Mouse (Mus musculus) ovary, adult 10 weeks (tissue): ENCODE data around the gene Zfp941. TPM values are rescaled to one million over a fixed set of nuclear protein-coding genes. Genes with fewer than 3 reads are reported as not detected.

ENCODE experiments used
- polyA plus RNA-seq: library from polyadenylated mRNA; stranded (reverse); fragments of 350-450 nt; fragmentation: Illumina TruSeq; extraction: RNeasy Lipid Tissue Mini Kit (QIAGEN cat#74804); gene quantifications from one replicate; pipeline ENCODE4 v1.2.3, GENCODE M21; 2014

Zfp941 gene
- polyA plus RNA-seq, result 0.91 TPM

GRCm38 (mm10) chr7:140821653-140822329 is at the start of gene Zfp941:
TSS of gene Zfp941 (minus strand) at chr7:140822178.

DNA sequence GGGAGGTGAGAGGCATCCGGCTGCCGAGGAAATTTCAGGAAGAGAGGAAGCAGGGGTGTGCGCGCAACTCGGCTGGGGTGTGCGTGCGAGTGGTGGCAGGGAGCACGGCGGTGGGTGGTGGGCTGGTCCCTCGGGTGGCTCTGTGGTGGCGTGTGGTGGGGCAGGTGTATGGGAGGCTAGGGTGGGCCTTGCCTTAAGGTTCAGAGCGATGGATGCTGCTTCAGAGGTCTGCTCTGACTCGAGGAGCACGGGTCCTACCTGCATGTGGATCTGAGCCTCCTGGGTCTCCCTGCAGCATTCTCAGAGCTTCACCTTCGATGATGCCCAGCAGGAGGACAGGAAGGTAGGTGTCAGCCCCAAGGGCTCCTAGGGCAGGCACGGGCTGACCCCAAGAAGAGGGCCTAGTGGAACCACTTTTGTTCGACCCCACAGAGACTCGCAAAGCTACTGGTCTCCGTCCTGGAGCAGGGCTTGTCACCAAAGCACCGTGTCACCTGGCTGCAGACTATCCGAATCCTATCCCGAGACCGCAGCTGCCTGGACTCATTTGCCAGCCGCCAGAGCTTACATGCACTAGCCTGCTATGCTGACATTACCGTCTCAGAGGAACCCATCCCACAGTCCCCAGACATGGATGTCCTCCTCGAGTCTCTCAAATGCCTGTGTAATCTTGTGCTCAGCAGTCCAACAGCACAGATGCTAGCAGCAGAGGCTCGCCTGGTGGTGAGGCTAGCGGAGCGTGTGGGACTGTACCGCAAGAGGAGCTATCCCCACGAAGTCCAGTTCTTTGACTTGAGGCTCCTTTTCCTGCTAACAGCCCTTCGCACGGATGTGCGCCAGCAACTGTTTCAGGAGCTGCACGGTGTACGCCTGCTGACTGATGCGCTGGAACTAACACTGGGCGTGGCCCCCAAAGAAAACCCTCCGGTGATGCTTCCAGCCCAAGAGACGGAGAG is 35.9 kb upstream of the Zfp941 start, which contains the start of gene Bet1l:
Gene Bet1l, minus strand, starts transcription at position 28 of the 956 bp plus-strand sequence.

GRCm38 (mm10) chr7:140856785-140857549 is 35.0 kb upstream of the Zfp941 start, which contains the start of gene Ric8a:
TSS of gene Ric8a (plus strand) at chr7:140856957.

GRCm38 (mm10) chr7:140855860-140856784 is 34.1 kb upstream of the Zfp941 start, which contains the start of gene Gm45785:
TSS of gene Gm45785 (minus strand) at chr7:140856331.

GRCm38 (mm10) chr7:140847755-140848580 is 26.0 kb upstream of the Zfp941 start, which contains the start of gene Odf3:
TSS of gene Odf3 (plus strand) at chr7:140847805.

DNA sequence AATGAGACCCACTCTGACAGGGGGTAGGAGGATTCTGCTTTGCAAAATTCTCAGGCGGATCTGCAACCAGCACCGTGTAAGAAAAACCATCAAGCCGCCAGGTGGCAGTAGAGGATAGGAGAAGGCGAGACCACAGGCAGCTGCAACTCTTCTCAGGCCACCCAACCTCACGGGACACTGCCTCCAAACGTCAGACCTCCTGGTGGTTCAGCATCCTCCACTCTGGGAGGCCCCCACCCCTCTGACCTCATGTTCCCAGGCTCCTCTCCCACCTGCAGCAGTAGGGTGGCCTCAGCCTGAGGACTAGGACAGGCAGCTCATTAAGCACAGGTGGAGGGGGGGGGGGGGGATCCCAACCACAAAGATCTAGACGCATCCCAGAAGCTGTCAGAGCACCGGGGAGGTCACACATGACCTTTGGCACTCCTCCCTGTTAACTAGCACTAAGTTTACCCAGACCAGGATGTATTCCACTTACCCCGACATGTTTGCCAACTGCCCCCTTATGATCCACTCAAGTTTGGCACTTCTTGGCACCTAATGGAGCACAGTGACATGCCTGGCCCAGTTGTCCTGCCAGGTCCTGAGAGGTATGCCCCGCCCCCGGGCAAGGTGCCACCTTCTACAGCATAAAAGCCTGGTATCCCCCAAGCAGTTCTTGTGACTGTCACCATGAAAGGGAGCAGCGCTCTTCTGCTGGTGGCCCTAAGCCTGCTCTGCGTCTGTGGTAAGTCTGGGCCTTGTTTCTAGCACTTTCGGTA is 23.1 kb upstream of the Zfp941 start, which contains the start of gene Scgb1c1:
Gene Scgb1c1, plus strand, starts transcription at position 643 of the 761 bp plus-strand sequence.

GRCm38 (mm10) chr7:140834968-140835757 is 13.2 kb upstream of the Zfp941 start, which contains the start of gene Urah:
TSS of gene Urah (plus strand) at chr7:140835018.

DNA sequence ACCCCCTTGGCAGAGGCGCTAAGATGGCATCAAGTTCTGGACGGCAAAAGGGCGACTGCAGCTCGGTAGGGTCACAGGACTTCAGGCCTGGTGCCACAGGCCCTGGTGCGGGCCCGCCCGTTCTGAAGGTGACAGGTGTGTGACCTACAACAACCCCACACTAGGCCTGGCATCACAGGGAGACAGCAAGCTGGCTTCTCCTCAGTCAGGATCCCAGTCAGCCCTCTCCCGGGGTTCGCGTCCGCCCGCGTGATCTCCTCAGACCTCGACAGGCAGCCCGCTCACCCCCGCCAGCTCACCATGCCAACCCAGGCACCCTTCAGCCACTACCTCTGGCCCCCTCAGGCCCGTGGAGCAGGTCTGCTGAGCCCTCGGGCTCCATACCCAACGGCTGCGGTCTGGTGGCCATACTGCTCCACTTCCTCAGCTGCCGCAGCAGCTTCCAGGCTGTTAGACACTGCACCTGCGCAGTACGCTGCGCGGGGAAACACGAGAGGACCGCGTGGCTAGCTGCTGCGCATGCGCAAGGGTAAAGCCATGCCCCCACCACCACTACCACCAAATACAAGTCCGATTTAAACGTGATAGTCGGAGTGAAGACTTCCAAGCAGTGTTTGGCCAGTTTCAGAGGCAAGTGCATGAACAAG is 34.4 kb downstream of the Zfp941 start, which contains the start of gene Syce1:
Gene Syce1, minus strand, starts transcription at position 447 of the 647 bp plus-strand sequence.

DNA sequence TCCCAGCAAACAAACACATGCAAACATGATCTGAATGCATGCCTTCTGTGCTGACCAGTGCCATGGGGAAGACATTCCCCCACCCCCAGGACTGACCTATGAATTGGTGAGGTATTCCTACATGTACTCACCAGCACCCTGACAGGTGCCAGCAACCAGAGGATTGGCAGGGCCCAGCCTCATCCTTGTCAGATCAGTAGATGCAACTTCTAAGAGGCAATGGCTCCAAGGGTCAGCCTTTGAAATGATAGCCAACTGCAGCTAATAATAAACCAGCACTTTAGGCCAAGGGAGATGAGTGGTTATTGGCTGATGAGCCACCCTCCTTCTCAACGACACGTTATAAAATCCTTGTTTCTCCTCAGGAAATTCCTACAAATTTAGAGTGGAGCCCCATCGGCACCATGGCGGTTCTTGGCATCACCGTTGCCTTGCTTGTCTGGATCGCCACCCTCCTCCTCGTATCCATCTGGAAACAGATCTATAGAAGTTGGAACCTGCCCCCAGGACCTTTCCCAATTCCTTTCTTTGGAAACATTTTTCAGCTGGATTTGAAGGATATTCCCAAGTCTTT is 58.4 kb downstream of the Zfp941 start, which contains the start of gene Cyp2e1:
Gene Cyp2e1, plus strand, starts transcription at position 293 of the 574 bp plus-strand sequence.

Other genes starting within 250 kb of the Zfp941 start
- gene Olfr46, start 220.9 kb downstream of the Zfp941 start, polyA plus RNA-seq, result not detected
- not detected for gene Olfr61, start 193.2 kb downstream of the Zfp941 start, polyA plus RNA-seq
- gene Olfr53, start 175.7 kb downstream of the Zfp941 start, polyA plus RNA-seq, result not detected
- not detected for gene Olfr539, start 162.2 kb downstream of the Zfp941 start, polyA plus RNA-seq
- gene Olfr45, start 140.2 kb downstream of the Zfp941 start, polyA plus RNA-seq, result not detected
- not detected for gene Olfr541, start 124.9 kb downstream of the Zfp941 start, polyA plus RNA-seq
- gene Cyp2e1, start 58.4 kb downstream of the Zfp941 start, polyA plus RNA-seq, result 42.0 TPM
- not detected for gene Syce1, start 34.3 kb downstream of the Zfp941 start, polyA plus RNA-seq
- 1.1 TPM for gene Urah, start 12.8 kb upstream of the Zfp941 start, polyA plus RNA-seq
- not detected for gene Scgb1c1, start 23.4 kb upstream of the Zfp941 start, polyA plus RNA-seq
- gene Odf3, start 25.6 kb upstream of the Zfp941 start, polyA plus RNA-seq, result not detected
- not detected for gene Gm45785, start 34.2 kb upstream of the Zfp941 start, polyA plus RNA-seq
- 3.4 TPM for gene Ric8a, start 34.8 kb upstream of the Zfp941 start, polyA plus RNA-seq
- 1.5 TPM for gene Bet1l, start 35.4 kb upstream of the Zfp941 start, polyA plus RNA-seq
- gene Psmd13, start 59.8 kb upstream of the Zfp941 start, polyA plus RNA-seq, result 107 TPM
- gene Sirt3, start 60.1 kb upstream of the Zfp941 start, polyA plus RNA-seq, result 1.9 TPM
- gene Cox8b, start 78.3 kb upstream of the Zfp941 start, polyA plus RNA-seq, result not detected
- gene Nlrp6, start 98.7 kb upstream of the Zfp941 start, polyA plus RNA-seq, result not detected
- gene Pgghg, start 119.2 kb upstream of the Zfp941 start, polyA plus RNA-seq, result 1.5 TPM
- gene Ifitm5, start 128.1 kb upstream of the Zfp941 start, polyA plus RNA-seq, result not detected
- not detected for gene Gm45717, start 133.8 kb upstream of the Zfp941 start, polyA plus RNA-seq
- gene Ifitm2, start 133.8 kb upstream of the Zfp941 start, polyA plus RNA-seq, result 100 TPM
- gene Ifitm1, start 145.0 kb upstream of the Zfp941 start, polyA plus RNA-seq, result 17.8 TPM
- gene Ifitm3, start 188.6 kb upstream of the Zfp941 start, polyA plus RNA-seq, result 13.0 TPM
- 3.7 TPM for gene Ifitm6, start 195.7 kb upstream of the Zfp941 start, polyA plus RNA-seq
- not detected for gene Gm17387, start 207.0 kb upstream of the Zfp941 start, polyA plus RNA-seq
- gene B4galnt4, start 238.9 kb upstream of the Zfp941 start, polyA plus RNA-seq, result not detected